In genomic region chr8:114939338-114939737, GRCm38 (mm10) we compare ENCODE assay signal across 24 mouse cellular contexts.
A peak's percentile ranks its signal among the peaks of the same experiment; 100 is the strongest.
DNase-seq lines count a peak whose midpoint lies in the region; ATAC-seq and TF ChIP-seq lines count a peak whose summit lies in the region.
"Had no signal": no experiment of that assay in that cellular context is flagged by ENCODE, and none has a peak within 500 bp of the region (broad histone marks: within the 10 kb centered on the region; RNA-seq: fewer than 3 reads in every experiment).

No protein-coding gene starts in this region.

- no peak overlapping the region for H3K4me3 ChIP-seq in lung, embryonic 16.5 days (ENCODE audit: low read length)
- H3K4me3 ChIP-seq in left cerebral cortex, adult 2 months = no peak overlapping the region
- H3K4me3 ChIP-seq: embryonic facial prominence, embryonic 10.5 days; embryonic facial prominence, embryonic 12.5 days; forebrain, embryonic 13.5 days; forebrain, embryonic 15.5 days had no signal

- ATAC-seq in lung, embryonic 16.5 days (ENCODE audit: low read depth) = 0 out of 2 replicates have a peak, but pooled peaks have one; percentile 41
- ATAC-seq: activated CD4-positive, CD25-positive, alpha-beta regulatory T cell, adult 4 months; CD4-positive, CD25-positive, alpha-beta regulatory T cell, adult 4 months; forebrain, embryonic 13.5 days; forebrain, embryonic 15.5 days; Patski had no signal

- no peak for TF ChIP-seq CTCF in left cerebral cortex, adult 2 months (IDR thresholded peaks at IDR 0.05)

- 80% methylated on average over 8 of the region's 8 CpGs for WGBS in lung, embryonic 16.5 days

- H3K4me1 ChIP-seq in lung, embryonic 16.5 days (replicated peaks; ENCODE audit: control insufficient read depth, insufficient read depth, low read length) = no peaks in the 10 kb centered on the region; the same call in 1 of the 2 replicates
- H3K4me1 ChIP-seq: embryonic facial prominence, embryonic 12.5 days had no signal

- no peaks in the 10 kb centered on the region for H3K36me3 ChIP-seq in lung, embryonic 16.5 days (ENCODE audit: control insufficient read depth, insufficient read depth, low read length)
- H3K36me3 ChIP-seq: embryonic facial prominence, embryonic 10.5 days; embryonic facial prominence, embryonic 12.5 days; forebrain, embryonic 15.5 days; G1E had no signal

- H3K4me2 ChIP-seq in lung, embryonic 16.5 days (ENCODE audit: low read depth, low read length) = no peak overlapping the region
- H3K4me2 ChIP-seq: embryonic facial prominence, embryonic 12.5 days; forebrain, embryonic 13.5 days; forebrain, embryonic 15.5 days had no signal

- no peak overlapping the region for H3K27ac ChIP-seq in lung, embryonic 16.5 days (ENCODE audit: low read length)
- no peak overlapping the region for H3K27ac ChIP-seq in left cerebral cortex, adult 2 months
- H3K27ac ChIP-seq: embryonic facial prominence, embryonic 10.5 days; embryonic facial prominence, embryonic 12.5 days; forebrain, embryonic 13.5 days; forebrain, embryonic 15.5 days had no signal

- intact Hi-C loops in left cerebral cortex, adult 2 months (cut with DNase I) = loop anchor here (10.0 kb wide), 1 partner anchor 765 kb away; the partner anchor contains the start of gene Maf

- no peak overlapping the region for H3K9ac ChIP-seq in lung, embryonic 16.5 days (ENCODE audit: low read length)
- H3K9ac ChIP-seq: embryonic facial prominence, embryonic 12.5 days; forebrain, embryonic 13.5 days; forebrain, embryonic 15.5 days had no signal

- no peaks in the 10 kb centered on the region for H3K9me3 ChIP-seq in lung, embryonic 16.5 days (ENCODE audit: control insufficient read depth, low read length)
- H3K9me3 ChIP-seq: embryonic facial prominence, embryonic 10.5 days; embryonic facial prominence, embryonic 12.5 days; forebrain, embryonic 13.5 days; forebrain, embryonic 15.5 days had no signal

- DNase-seq in lung, postnatal 14 days = no peak
- peak; percentile 34 for DNase-seq in lung, postnatal 25 days (ENCODE audit: low spot score)
- DNase-seq in lung, postnatal 10 days = no peak
- peak; percentile 30 for DNase-seq in lung, postnatal 36 days
- DNase-seq in left cerebral cortex, adult 2 months (ENCODE audit: extremely low spot score in 1 of 2, low spot score in 2 of 2) = no peak
- DNase-seq: adrenal gland, adult 8-10 months; adrenal gland, postnatal 14 days; adrenal gland, postnatal 36 days; B cell, adult 2 months; cerebellum, adult 11-12 months; cerebellum, adult 2 months; cerebellum, adult 9-10 months; cerebellum, postnatal 10 days; cerebellum, postnatal 25 days had no signal

- no peaks in the 10 kb centered on the region for H3K27me3 ChIP-seq in lung, embryonic 16.5 days (ENCODE audit: control insufficient read depth, insufficient read depth, low read depth, low read length)
- H3K27me3 ChIP-seq: CH12.LX; embryonic facial prominence, embryonic 12.5 days; Patski had no signal

Comparison
In these comparisons a context has a peak if more than half of its experiments do, and no peak if none do; other contexts are left out.
1. DNase-seq: peak in lung, postnatal 25 days (single experiment) and lung, postnatal 36 days (single experiment); none in lung, postnatal 14 days (single experiment), lung, postnatal 10 days (single experiment) and left cerebral cortex, adult 2 months (0 of 2).